Mouse (Mus musculus) thymus, adult 18-20 months (tissue): ENCODE data around the gene Nlrp4c.
"Not testable (repeated sequence)": the region's sequence is repeated elsewhere in the genome, so short reads cannot be mapped to it uniquely, and the experiment has no call there.

Experiments
- DNase-seq, 2 experiments: peaks; one replicate each; pipeline ENCODE4 v3.0.0; 2022; ENCODE audit warnings: mixed read lengths in 2 of 2

Gene Nlrp4c

GRCm38 (mm10) chr7:6044861-6045260 is at the start of gene Nlrp4c:
TSS of gene Nlrp4c (plus strand) at chr7:6045161.
- DNase-seq: no peak

GRCm38 (mm10) chr7:6010910-6011309 is 34.1 kb upstream of the Nlrp4c start, which contains the start of gene Vmn1r65:
TSS of gene Vmn1r65 (minus strand) at chr7:6011010.
- no peak for DNase-seq

- no peak for DNase-seq
Observed at GRCm38 (mm10) chr7:6119501-6119900, 74.5 kb downstream of the Nlrp4c start.

- DNase-seq: not testable (repeated sequence)
Observed at GRCm38 (mm10) chr7:6120104-6120503, 75.1 kb downstream of the Nlrp4c start.

GRCm38 (mm10) chr7:6121128-6121527 is 76.2 kb downstream of the Nlrp4c start:
- DNase-seq: not testable (repeated sequence)

GRCm38 (mm10) chr7:6126690-6127448 is 81.9 kb downstream of the Nlrp4c start:
- peak; percentile 37 to 67 for DNase-seq

- DNase-seq: no peak
Observed at GRCm38 (mm10) chr7:6130346-6130745, 85.4 kb downstream of the Nlrp4c start.

- DNase-seq: no peak
Observed at GRCm38 (mm10) chr7:6132646-6133045, 87.7 kb downstream of the Nlrp4c start.

- DNase-seq: no peak
Observed at GRCm38 (mm10) chr7:6136497-6136896, 91.5 kb downstream of the Nlrp4c start.

GRCm38 (mm10) chr7:6139295-6139694 is 94.3 kb downstream of the Nlrp4c start:
- DNase-seq: no peak

- DNase-seq: no peak
Observed at GRCm38 (mm10) chr7:6143991-6144531, 99.1 kb downstream of the Nlrp4c start.

GRCm38 (mm10) chr7:6145423-6146188 is 100.6 kb downstream of the Nlrp4c start:
- no peak for DNase-seq

- no peak for DNase-seq
Observed at GRCm38 (mm10) chr7:6146194-6146981, 101.4 kb downstream of the Nlrp4c start.

GRCm38 (mm10) chr7:6146982-6147325 is 102.0 kb downstream of the Nlrp4c start:
- DNase-seq: no peak

GRCm38 (mm10) chr7:6147688-6148087 is 102.7 kb downstream of the Nlrp4c start:
- DNase-seq: no peak

GRCm38 (mm10) chr7:6151266-6151665 is 106.3 kb downstream of the Nlrp4c start:
- no peak for DNase-seq

GRCm38 (mm10) chr7:6152036-6152435 is 107.1 kb downstream of the Nlrp4c start:
- no peak for DNase-seq

- DNase-seq: no peak
Observed at GRCm38 (mm10) chr7:6153131-6153530, 108.2 kb downstream of the Nlrp4c start.

- DNase-seq: no peak
Observed at GRCm38 (mm10) chr7:6154164-6154563, 109.2 kb downstream of the Nlrp4c start.
